10 mouse cellular contexts compared by ENCODE assay signal in genomic region chr4:133256820-133257219, GRCm38 (mm10). TPM values are rescaled to one million over a fixed set of nuclear protein-coding genes. Genes with fewer than 3 reads are reported as not detected.
DNase-seq lines count a peak whose midpoint lies in the region; ATAC-seq and TF ChIP-seq lines count a peak whose summit lies in the region.
"Had no signal": no experiment of that assay in that cellular context is flagged by ENCODE, and none has a peak within 500 bp of the region (broad histone marks: within the 10 kb centered on the region; RNA-seq: fewer than 3 reads in every experiment).

No protein-coding gene starts in this region.

- H3K36me3 ChIP-seq in heart, embryonic 15.5 days, result no peaks in the 10 kb centered on the region
- no peaks in the 10 kb centered on the region for H3K36me3 ChIP-seq in midbrain, postnatal 0 days (ENCODE audit: insufficient read depth, low read length)
- H3K36me3 ChIP-seq in midbrain, embryonic 16.5 days (ENCODE audit: control insufficient read depth, insufficient read depth, low read length), result no peaks in the 10 kb centered on the region

- DNase-seq in heart, postnatal 36 days, result no peak
- no peak for DNase-seq in midbrain, postnatal 0 days (ENCODE audit: low spot score)
- peak; percentile 19 to 67 for DNase-seq in kidney, postnatal 25 days
- DNase-seq in yolk sac, embryonic 10.5 days (ENCODE audit: low spot score), result peak; percentile 9
- DNase-seq in urinary bladder, postnatal 14 days (ENCODE audit: low spot score), result no peak
- DNase-seq in embryo, embryonic 9.5 days (ENCODE audit: extremely low spot score), result no peak

- H3K27me3 ChIP-seq in heart, embryonic 15.5 days, result peaks cover 51% of the 10 kb centered on the region
- peaks cover 24% of the 10 kb centered on the region for H3K27me3 ChIP-seq in midbrain, postnatal 0 days (ENCODE audit: insufficient read depth, low read length)
- H3K27me3 ChIP-seq in midbrain, embryonic 16.5 days (ENCODE audit: control insufficient read depth, insufficient read depth, low read depth, low read length), result peaks cover 8% of the 10 kb centered on the region

- H3K4me2 ChIP-seq in heart, embryonic 15.5 days, result peak overlapping the region; percentile 12; the same call in 1 of the 2 replicates
- peak overlapping the region; percentile 23; the same call in 1 of the 2 replicates for H3K4me2 ChIP-seq in midbrain, postnatal 0 days (ENCODE audit: low read depth, low read length, poor library complexity, severe bottlenecking)
- H3K4me2 ChIP-seq in midbrain, embryonic 16.5 days (ENCODE audit: low read length), result no peak overlapping the region

- H3K9me3 ChIP-seq in heart, embryonic 15.5 days (replicated peaks), result no peaks in the 10 kb centered on the region
- H3K9me3 ChIP-seq in midbrain, postnatal 0 days (ENCODE audit: low read length), result no peaks in the 10 kb centered on the region
- H3K9me3 ChIP-seq in midbrain, embryonic 16.5 days (replicated peaks; ENCODE audit: control insufficient read depth, low read length, poor library complexity, severe bottlenecking), result no peaks in the 10 kb centered on the region

- no peak overlapping the region for H3K27ac ChIP-seq in heart, embryonic 15.5 days
- H3K27ac ChIP-seq in midbrain, postnatal 0 days (ENCODE audit: low read depth, low read length), result no peak overlapping the region
- no peak overlapping the region for H3K27ac ChIP-seq in midbrain, embryonic 16.5 days (ENCODE audit: low read length)

- no peak for ATAC-seq in heart, embryonic 15.5 days (replicated peaks; ENCODE audit: insufficient number of reproducible peaks, insufficient read depth, low FRiP score, low read depth)
- ATAC-seq in midbrain, postnatal 0 days (ENCODE audit: low FRiP score), result no peak
- ATAC-seq in midbrain, embryonic 16.5 days, result no peak

- 0 out of 2 replicates have a peak overlapping the region, but pooled peaks have one; percentile 0 for H3K9ac ChIP-seq in heart, embryonic 15.5 days
- H3K9ac ChIP-seq in midbrain, postnatal 0 days (replicated peaks; ENCODE audit: low read length, poor library complexity, severe bottlenecking), result no peak overlapping the region
- H3K9ac ChIP-seq in midbrain, embryonic 16.5 days (ENCODE audit: low read depth, low read length), result no peak overlapping the region

- H3K4me1 ChIP-seq in heart, embryonic 15.5 days (replicated peaks), result peaks cover 7% of the 10 kb centered on the region; the same call in 1 of the 2 replicates
- no peaks in the 10 kb centered on the region; the same call in 1 of the 2 replicates for H3K4me1 ChIP-seq in midbrain, postnatal 0 days (ENCODE audit: insufficient read depth, low read length)
- no peaks in the 10 kb centered on the region for H3K4me1 ChIP-seq in midbrain, embryonic 16.5 days (ENCODE audit: control insufficient read depth, insufficient read depth, low read length)

- intact Hi-C loops in heart, postnatal 36 days (cut with DNase I), result no loop called here

- 0 out of 2 replicates have a peak overlapping the region, but pooled peaks have one; percentile 10 for H3K4me3 ChIP-seq in heart, embryonic 15.5 days
- H3K4me3 ChIP-seq in midbrain, postnatal 0 days (ENCODE audit: low read depth, low read length), result no peak overlapping the region
- no peak overlapping the region for H3K4me3 ChIP-seq in midbrain, embryonic 16.5 days (ENCODE audit: low read depth, low read length)

- no peak for TF ChIP-seq CTCF in midbrain, postnatal 0 days (IDR thresholded peaks at IDR 0.05)

- 21% methylated on average over 24 of the region's 24 CpGs for WGBS in heart, embryonic 15.5 days
- 26% methylated on average over 24 of the region's 24 CpGs for WGBS in midbrain, postnatal 0 days
- 15% methylated on average over 23 of the region's 24 CpGs for WGBS in midbrain, embryonic 16.5 days

RNA-seq across cellular contexts. Expression of gene Sytl1, which starts 6.1 kb away (rescaled TPM):
- polyA plus RNA-seq in heart, embryonic 15.5 days (2015; fragmentation: Nextera tagmentation; extraction: Ambion mirVana), result 0.96 and 4.9 TPM in 2 replicates
- total RNA-seq in heart, postnatal 36 days (2021), result 1 to 10 TPM in 1 of 2 experiments, under 1 TPM in 1; 0.50 to 1.5 TPM
- total RNA-seq in midbrain, postnatal 0 days (2014; rRNA removed), result 1.6 TPM in 1 of 2 replicates, not detected in the other
- polyA plus RNA-seq in midbrain, postnatal 0 days (2015; fragmentation: Nextera tagmentation; extraction: Ambion mirVana), result 0.21 and 0.26 TPM in 2 replicates
- polyA plus RNA-seq in midbrain, embryonic 16.5 days (2015; fragmentation: Nextera tagmentation; extraction: Ambion mirVana), result 0.16 and 0.25 TPM in 2 replicates

RNA-seq across cellular contexts. Expression of gene Map3k6, which starts 16.2 kb away (rescaled TPM):
- 2.9 and 3.4 TPM in 2 replicates for polyA plus RNA-seq in heart, embryonic 15.5 days (2015; fragmentation: Nextera tagmentation; extraction: Ambion mirVana)
- 10 to 100 TPM; 15.5 to 20.1 TPM for total RNA-seq in heart, postnatal 36 days (2021)
- 7.6 and 8.3 TPM in 2 replicates for total RNA-seq in midbrain, postnatal 0 days (2014; rRNA removed)
- polyA plus RNA-seq in midbrain, postnatal 0 days (2015; fragmentation: Nextera tagmentation; extraction: Ambion mirVana), result 2.8 and 4.1 TPM in 2 replicates
- polyA plus RNA-seq in midbrain, embryonic 16.5 days (2015; fragmentation: Nextera tagmentation; extraction: Ambion mirVana), result 2.8 TPM in 2 replicates

RNA-seq across cellular contexts. Expression of gene Tmem222, which starts 20.8 kb away (rescaled TPM):
- polyA plus RNA-seq in heart, embryonic 15.5 days (2015; fragmentation: Nextera tagmentation; extraction: Ambion mirVana), result 46.1 and 58.9 TPM in 2 replicates
- 10 to 100 TPM; 30.6 to 30.7 TPM for total RNA-seq in heart, postnatal 36 days (2021)
- total RNA-seq in midbrain, postnatal 0 days (2014; rRNA removed), result 129 and 130 TPM in 2 replicates
- 138 and 143 TPM in 2 replicates for polyA plus RNA-seq in midbrain, postnatal 0 days (2015; fragmentation: Nextera tagmentation; extraction: Ambion mirVana)
- polyA plus RNA-seq in midbrain, embryonic 16.5 days (2015; fragmentation: Nextera tagmentation; extraction: Ambion mirVana), result 111 and 121 TPM in 2 replicates

RNA-seq across cellular contexts. Expression of gene Gpr3, which starts 44.5 kb away (rescaled TPM):
- 0.05 and 0.34 TPM in 2 replicates for polyA plus RNA-seq in heart, embryonic 15.5 days (2015; fragmentation: Nextera tagmentation; extraction: Ambion mirVana)
- total RNA-seq in heart, postnatal 36 days (2021), result under 1 TPM in 1 of 2 experiments, not detected in 1; 0.16 TPM
- 3.2 and 10.8 TPM in 2 replicates for total RNA-seq in midbrain, postnatal 0 days (2014; rRNA removed)
- 3.9 and 4.5 TPM in 2 replicates for polyA plus RNA-seq in midbrain, postnatal 0 days (2015; fragmentation: Nextera tagmentation; extraction: Ambion mirVana)
- polyA plus RNA-seq in midbrain, embryonic 16.5 days (2015; fragmentation: Nextera tagmentation; extraction: Ambion mirVana), result 1.5 and 2.0 TPM in 2 replicates

RNA-seq across cellular contexts. Expression of gene Cd164l2, which starts 44.9 kb away (rescaled TPM):
- polyA plus RNA-seq in heart, embryonic 15.5 days (2015; fragmentation: Nextera tagmentation; extraction: Ambion mirVana), result 0.28 and 1.7 TPM in 2 replicates
- under 1 TPM in 1 of 2 experiments, not detected in 1; 0.51 TPM for total RNA-seq in heart, postnatal 36 days (2021)
- 3.9 and 5.9 TPM in 2 replicates for total RNA-seq in midbrain, postnatal 0 days (2014; rRNA removed)
- 10.6 and 11.0 TPM in 2 replicates for polyA plus RNA-seq in midbrain, postnatal 0 days (2015; fragmentation: Nextera tagmentation; extraction: Ambion mirVana)
- polyA plus RNA-seq in midbrain, embryonic 16.5 days (2015; fragmentation: Nextera tagmentation; extraction: Ambion mirVana), result 3.8 and 4.1 TPM in 2 replicates
- total RNA-seq: granulocyte monocyte progenitor cell, adult 5-6 weeks; megakaryocyte progenitor cell, adult 5-6 weeks had no signal

Comparison
In these comparisons a context has a peak if more than half of its experiments do, and no peak if none do; other contexts are left out.
1. DNase-seq: peak in kidney, postnatal 25 days (2 of 2) and yolk sac, embryonic 10.5 days (single experiment); none in heart, postnatal 36 days (0 of 2), midbrain, postnatal 0 days (single experiment), urinary bladder, postnatal 14 days (single experiment) and embryo, embryonic 9.5 days (single experiment).